Mouse (Mus musculus) cerebellum, adult 8-10 months (tissue): ENCODE results near the gene Phf11d.
"Not testable (repeated sequence)": the region's sequence is repeated elsewhere in the genome, so short reads cannot be mapped to it uniquely, and the experiment has no call there.

ENCODE experiments used
- DNase-seq: peaks from one replicate; pipeline ENCODE4 v3.0.0; 2022

Gene Phf11d

DNA sequence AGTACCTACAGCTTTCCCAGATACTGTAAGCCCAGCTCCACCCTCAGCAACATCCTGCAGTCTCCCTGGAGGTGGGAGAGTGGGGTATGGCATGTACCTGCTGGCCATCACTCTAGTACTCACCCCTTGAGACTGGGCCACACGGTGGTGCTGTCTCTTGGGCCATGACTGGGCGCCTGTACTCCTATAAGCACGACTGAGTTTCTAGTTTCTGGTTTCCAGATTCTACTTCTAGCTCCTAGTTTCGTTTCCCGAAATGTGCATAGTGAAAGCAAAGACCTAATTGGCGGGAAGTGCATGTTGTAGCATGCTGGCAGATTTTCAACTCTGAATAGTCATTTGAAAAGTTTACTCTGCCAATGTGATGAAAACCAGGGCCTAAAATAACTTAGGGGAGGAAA is at the start of gene Phf11d:
Gene Phf11d (minus strand): TSS at position 227 of the 401 bp plus-strand sequence.
- DNase-seq, result no peak

DNA sequence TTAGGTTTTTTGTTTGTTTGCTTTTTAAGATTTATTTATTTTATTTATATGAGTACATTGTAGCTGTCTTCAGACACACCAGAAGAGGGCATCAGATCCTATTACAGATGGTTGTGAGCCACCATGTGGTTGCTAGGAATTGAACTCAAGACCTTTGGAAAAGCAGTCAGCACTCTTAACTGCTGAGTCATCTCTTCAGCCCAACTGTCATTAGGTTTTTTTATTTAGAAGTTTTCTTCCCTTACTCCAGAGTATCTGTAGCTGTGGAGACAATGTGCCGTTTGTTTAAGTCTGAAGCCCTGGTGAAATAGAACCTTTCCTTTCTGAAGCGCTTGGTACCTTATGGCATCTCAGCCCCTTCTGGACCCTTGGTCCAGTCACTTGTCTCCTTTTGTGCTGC is 49.7 kb upstream of the Phf11d start:
- not testable (repeated sequence) for DNase-seq

DNA sequence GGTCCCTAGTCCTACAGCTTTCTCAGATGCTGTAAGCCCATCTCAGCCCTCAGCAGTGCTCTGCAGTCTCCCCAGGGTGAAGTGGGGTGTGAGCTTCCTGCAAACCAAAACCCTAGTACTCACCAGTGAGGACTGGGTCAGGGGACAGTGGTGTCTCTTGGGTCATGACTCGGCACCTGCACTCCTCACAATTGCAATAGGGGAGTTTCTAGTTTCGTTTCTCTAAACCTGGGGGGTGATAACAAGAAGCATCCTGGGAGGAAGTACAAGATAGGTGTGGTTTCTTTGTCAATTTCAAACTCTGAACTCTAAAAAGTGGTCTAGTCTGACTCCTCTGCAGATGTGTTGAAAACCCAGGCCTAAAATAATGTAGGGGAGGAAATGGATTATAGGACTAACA is 31.7 kb upstream of the Phf11d start:
- DNase-seq, result no peak

DNA sequence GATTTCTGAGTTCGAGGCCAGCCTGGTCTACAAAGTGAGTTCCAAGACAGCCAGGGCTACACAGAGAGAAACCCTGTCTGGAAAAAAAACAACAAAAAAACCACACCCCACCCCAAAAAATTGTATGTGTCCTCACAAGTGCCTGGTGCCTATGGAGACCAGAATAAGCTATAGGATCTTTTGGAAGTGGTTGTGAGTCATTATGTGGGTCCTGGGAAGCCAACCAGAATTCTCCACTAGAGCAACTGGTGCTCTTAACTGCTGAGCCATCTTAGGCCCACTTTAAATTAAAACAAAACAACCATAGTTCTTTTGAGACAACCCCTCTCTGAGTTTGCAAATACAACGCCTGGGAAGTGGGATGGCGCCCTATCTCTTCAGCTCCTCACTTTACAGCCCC is 30.0 kb upstream of the Phf11d start, which contains the start of gene Phf11c:
Gene Phf11c (minus strand): TSS at position 101 of the 400 bp plus-strand sequence.
- no peak for DNase-seq

DNA sequence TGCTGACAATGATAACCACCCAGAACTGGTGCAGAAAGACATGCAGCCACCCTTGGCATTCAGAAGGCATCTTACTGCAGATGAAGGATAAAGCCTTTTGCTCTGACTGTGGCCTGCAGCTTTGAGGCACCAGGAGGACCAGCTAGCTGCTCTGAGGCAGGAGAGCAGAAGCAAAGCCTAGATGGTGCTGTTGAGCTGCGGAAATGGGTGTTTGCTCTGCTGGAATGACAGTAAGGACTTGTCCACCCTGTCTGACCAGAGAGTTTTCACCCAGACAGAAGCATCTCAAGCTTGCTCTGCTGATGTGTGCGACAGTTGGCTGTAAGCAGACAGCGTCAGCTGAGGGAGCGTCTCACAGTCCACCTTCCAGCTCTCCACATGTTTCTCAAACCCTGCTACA is 24.9 kb upstream of the Phf11d start:
- DNase-seq, result not testable (repeated sequence)

DNA sequence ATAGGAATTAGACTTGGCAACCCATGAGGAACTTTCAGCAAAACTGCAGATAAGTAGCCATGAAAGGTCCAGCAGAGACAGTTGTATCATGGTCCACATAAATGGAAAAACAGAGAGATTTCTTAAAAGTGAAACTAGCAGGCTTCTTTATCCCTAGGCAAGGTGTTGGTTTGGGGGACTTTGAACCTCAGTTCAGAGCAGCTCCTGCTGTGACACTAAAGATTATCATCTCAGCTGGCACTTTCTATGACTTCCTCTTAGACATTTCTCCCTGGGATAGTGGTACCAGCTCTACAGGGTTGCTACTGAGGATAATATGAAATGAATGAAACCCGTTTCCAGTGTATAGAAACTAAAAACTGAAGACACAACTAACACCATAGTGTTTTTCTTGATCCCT is 24.3 kb upstream of the Phf11d start:
- DNase-seq, result no peak

DNA sequence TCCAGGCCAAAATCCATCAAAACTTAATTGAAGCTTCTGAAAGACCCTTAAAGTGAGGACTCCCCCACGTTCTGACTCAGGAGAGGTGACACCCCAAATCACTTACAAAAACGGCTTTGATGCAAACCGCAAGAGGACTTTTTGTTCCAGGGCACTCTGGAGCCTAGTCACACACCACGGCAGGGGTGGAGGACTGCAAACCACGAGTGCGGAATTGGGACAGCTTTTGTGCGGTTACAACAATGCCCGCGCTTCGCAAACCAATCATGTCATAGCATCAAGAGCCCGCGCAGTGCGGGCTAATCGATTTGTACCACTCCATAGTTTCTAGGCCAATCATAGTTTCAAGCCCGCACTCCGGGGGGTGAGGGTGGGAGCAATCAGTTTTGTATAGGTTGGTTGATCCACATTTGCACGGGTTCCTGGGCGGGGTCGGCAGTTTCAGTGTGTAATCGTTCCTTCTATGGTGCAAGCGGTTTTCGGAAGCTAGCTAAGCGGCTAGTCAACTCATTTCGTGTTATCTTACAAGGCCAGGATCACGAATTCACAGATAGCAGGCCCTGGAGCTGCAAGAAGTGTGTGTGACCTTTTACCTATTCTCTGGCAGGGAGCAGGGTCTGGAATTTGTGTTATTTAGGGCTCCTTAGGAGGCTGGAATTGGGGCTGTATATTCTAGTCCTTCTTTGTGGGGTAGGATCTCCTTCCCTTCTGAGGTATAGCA is 5.2 kb upstream of the Phf11d start:
- no peak for DNase-seq

DNA sequence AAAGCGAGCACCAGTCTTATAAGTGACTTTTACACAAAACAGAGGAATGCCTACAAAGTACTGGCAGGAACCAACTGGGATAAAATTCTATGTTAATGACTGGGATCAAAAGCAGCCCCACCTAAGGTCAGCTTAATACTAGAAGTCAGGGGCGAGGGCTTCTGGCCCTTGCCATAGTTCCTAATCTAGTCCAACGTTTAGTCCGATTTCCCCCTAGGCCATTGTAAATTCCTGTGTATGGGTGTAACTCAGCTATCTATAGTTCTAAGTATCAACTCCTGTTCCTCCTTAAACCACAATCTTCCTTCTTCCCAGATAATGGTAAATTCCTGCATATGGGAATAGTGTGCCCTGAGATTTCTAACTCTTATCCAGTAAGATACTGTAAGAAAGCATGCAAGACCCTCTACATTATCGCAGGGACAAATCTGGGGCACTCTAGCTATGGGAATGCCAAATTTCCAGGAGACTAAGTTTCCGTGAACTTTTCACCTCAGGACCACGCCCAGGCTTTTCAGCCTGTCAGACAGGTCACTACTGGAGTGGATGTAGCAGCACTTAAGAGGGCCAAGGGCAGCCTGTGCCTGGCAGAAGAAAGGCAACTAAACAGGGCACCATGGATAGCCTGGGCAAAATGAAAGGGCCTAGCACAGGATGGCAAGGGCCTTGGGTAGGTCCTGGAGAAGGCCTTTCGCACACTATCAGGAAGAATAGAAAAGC is 1.3 kb upstream of the Phf11d start:
- DNase-seq, result no peak

DNA sequence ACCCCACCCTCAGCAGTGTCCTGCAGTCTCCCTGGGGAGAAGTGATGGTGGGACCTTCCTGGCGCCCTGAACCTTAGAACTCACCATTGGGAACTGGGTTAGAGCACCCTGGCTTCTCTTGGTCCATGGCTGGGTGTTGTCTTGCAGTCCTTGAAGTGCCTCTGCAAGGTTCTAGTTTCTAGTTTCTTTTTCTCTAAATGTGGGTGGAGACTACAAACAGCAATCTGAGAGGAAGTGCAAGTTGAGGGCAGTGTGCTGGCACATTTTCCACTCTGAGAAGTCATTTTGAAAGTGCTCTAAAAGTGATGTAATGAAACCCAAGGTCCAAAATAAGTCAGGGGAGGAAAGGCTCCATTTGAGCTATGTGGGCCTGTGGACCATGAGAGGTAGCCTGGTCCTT is 24.1 kb downstream of the Phf11d start, which contains the start of gene Phf11b:
Gene Phf11b (minus strand): TSS at position 163 of the 400 bp plus-strand sequence.
- not testable (repeated sequence) for DNase-seq

DNA sequence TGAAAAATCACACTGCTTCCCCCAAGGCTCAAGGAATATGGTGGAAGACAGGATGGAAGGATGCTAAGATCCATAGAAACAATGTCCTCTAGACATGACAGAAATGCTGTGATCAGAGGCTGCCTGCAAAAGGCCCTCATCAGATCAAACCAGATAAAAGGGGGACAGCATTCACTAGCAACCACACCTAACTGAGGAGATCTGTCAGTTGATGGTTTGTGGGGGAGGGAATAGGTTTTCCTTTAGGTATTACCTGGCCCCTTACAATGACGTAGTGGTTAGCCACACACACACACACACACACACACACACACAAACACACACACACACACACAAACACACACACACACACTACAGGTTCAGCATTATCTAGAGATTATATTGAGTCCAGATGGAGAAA is 25.7 kb downstream of the Phf11d start:
- DNase-seq, result no peak

DNA sequence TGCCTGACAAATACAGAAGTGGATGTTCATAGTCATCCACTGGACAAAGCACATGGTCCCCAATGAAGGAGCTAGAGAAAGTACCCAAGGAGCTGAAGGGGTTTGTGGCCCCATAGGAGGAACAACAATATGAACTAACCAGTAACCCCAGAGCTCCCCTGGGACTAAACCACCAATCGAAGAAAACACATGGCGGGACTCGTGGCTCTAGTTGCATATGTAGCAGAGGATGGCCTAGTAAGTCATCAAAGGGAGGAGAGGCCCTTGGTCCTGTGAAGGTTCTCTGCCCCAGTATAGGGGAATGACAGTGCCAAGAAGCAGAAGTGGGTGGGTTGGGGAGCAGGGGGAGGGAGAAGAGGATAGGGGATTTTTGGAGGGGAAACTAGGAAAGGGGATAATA is 29.2 kb downstream of the Phf11d start:
- DNase-seq, result not testable (repeated sequence)

DNA sequence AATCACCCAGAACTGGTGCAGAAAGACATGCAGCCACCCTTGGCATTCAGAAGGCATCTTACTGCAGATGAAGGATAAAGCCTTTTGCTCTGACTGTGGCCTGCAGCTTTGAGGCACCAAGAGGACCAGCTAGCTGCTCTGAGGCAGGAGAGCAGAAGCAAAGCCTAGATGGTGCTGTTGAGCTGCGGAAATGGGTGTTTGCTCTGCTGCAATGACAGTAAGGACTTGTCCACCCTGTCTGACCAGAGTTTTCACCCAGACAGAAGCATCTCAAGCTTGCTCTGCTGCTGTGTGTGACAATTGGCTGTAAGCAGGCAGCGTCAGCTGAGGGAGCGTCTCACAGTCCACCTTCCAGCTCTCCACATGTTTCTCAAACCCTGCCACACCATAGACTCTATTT is 34.8 kb downstream of the Phf11d start:
- not testable (repeated sequence) for DNase-seq

DNA sequence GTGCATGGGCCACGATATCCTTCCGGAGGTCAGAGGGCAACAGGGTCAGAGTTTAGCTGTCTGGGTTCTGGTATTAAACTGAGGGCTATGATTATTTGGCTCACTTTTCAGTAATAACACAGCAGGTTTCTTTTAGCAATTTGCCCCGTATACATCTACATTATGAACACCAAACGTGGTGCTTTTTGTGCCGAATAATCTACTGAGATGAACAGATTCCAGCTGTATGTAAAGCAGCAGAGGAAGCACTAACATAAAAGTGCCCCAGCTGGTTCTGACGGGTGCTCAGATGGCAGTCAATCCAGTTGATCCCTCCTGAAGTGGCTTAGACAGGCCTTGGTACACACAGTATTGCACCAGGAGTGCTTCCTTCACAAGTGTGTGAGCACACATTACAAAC is 45.3 kb downstream of the Phf11d start:
- not testable (repeated sequence) for DNase-seq

DNA sequence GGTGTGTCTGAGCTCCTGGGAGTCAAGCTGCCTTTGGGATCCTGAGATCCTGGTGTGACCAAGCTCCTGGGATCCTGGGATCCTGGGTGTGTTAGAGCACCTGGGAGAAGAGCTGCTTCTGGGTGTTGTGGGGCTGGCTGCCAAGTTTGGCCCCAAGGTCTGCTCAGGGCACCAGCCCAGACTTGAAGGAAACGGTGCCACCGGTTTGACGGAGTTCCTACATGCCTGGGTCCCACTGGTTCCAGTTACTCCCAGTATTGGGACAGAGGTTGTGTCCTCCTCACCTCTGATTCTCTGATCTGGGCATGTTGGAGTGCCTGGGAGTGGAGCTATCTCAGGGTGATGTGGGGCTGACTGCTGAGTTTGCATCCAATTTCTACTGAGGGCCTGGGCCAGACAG is 46.2 kb downstream of the Phf11d start:
- DNase-seq, result not testable (repeated sequence)
